Mouse (Mus musculus): Measurements from ENCODE around the gene Uckl1. TPM values are rescaled to one million over a fixed set of nuclear protein-coding genes. Genes with fewer than 3 reads are reported as not detected.

Uckl1 gene
- polyA plus RNA-seq, 1 experiment from 2014 or later: 49.4 TPM

DNA sequence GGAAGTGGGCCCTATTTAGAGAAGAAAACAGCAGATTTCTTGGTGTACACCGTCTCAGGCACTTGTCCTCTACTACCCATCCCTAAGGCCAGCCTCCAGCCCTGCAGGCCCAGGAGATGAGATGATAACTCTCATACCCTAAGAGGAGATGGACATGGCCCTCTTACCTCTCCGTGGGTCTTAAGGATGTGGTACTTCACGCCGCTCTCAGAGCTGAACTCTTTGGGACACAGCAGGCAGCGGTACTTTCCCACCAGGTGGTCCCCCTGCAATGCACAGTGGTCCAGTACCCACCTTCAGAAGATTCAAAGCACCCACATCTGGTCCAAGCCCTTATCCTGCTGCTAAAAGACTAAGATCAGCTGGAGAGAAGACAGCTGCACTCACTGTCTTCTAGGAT lies 814 bp upstream of the Uckl1 start:
- peaks cover 3% of the 10 kb centered on the region for H3K4me1 ChIP-seq (ENCODE audit: control insufficient read depth, insufficient read depth, low read length)
- ATAC-seq (ENCODE audit: low FRiP score, low TSS enrichment): no peak
- no peaks in the 10 kb centered on the region for H3K27me3 ChIP-seq (ENCODE audit: control insufficient read depth, insufficient read depth, low read length)
- no peaks in the 10 kb centered on the region for H3K9me3 ChIP-seq (ENCODE audit: control insufficient read depth, low read length)
- H3K36me3 ChIP-seq (ENCODE audit: control insufficient read depth, insufficient read depth, low read length): peaks cover 66% of the 10 kb centered on the region
- H3K4me2 ChIP-seq (replicated peaks; ENCODE audit: low read depth, low read length): no peak overlapping the region
- no peak overlapping the region for H3K9ac ChIP-seq (ENCODE audit: low read depth, low read length)
- H3K4me3 ChIP-seq (ENCODE audit: low read length): no peak overlapping the region
- WGBS: 87% methylated on average over 5 of the region's 5 CpGs
- no peak overlapping the region for H3K27ac ChIP-seq (ENCODE audit: low read depth, low read length)

DNA sequence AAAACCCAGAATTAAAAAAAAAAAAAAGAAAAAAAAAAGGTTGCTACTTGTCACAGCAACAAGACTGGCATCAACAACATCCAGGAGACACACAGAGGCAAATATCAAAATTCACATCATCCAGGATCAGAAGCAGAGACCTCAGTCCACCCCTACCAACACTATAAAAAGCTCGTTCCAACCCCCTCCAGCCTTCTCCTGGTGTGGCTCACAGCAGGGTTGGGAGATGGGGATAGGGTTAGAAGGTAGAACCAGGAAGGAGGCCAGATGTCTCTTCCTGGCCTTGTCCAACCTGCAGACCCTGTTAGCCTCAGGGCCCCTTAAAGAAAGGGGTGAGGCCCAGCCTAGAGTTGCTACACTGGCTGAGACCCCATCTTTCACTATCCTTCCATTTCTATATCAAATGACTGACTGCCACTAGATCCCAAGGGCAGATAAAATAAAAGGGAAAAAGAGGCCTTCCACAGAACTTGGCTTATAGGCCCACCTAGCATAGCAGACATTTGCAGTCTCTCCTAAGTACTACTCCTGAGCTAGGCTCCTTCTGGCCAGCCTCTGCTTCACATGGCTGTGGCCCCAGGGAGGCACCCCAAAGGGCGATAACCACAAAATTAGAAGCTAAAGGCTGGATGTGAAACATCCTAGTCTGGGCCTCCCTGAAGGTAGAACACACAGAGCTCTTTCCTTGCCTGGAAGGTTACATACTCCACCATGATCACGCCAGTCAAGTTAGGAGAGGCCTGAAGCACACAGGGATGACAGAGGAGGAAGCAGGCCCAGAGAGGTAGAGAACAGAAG lies 1.0 kb downstream of the Uckl1 start:
- H3K4me2 ChIP-seq (replicated peaks; ENCODE audit: low read depth, low read length): no peak overlapping the region
- H3K9ac ChIP-seq (ENCODE audit: low read depth, low read length): no peak overlapping the region
- no peak for ATAC-seq (ENCODE audit: low FRiP score, low TSS enrichment)
- no peaks in the 10 kb centered on the region for H3K27me3 ChIP-seq (ENCODE audit: control insufficient read depth, insufficient read depth, low read length)
- H3K27ac ChIP-seq (ENCODE audit: low read depth, low read length): no peak overlapping the region
- no peaks in the 10 kb centered on the region for H3K9me3 ChIP-seq (ENCODE audit: control insufficient read depth, low read length)
- H3K4me1 ChIP-seq (ENCODE audit: control insufficient read depth, insufficient read depth, low read length): peaks cover 21% of the 10 kb centered on the region
- peaks cover 48% of the 10 kb centered on the region for H3K36me3 ChIP-seq (ENCODE audit: control insufficient read depth, insufficient read depth, low read length)
- H3K4me3 ChIP-seq (ENCODE audit: low read length): no peak overlapping the region
- WGBS: 89% methylated on average over 3 of the region's 3 CpGs

GRCm38 (mm10) chr2:181582939-181583338 lies 1.8 kb downstream of the Uckl1 start:
- H3K4me3 ChIP-seq (ENCODE audit: low read length): no peak overlapping the region
- WGBS: 93% methylated on average over 1 of the region's 1 CpGs
- peaks cover 28% of the 10 kb centered on the region for H3K4me1 ChIP-seq (ENCODE audit: control insufficient read depth, insufficient read depth, low read length)
- H3K27ac ChIP-seq (ENCODE audit: low read depth, low read length): no peak overlapping the region
- H3K9me3 ChIP-seq (ENCODE audit: control insufficient read depth, low read length): no peaks in the 10 kb centered on the region
- H3K9ac ChIP-seq (ENCODE audit: low read depth, low read length): no peak overlapping the region
- no peaks in the 10 kb centered on the region for H3K27me3 ChIP-seq (ENCODE audit: control insufficient read depth, insufficient read depth, low read length)
- H3K36me3 ChIP-seq (ENCODE audit: control insufficient read depth, insufficient read depth, low read length): peaks cover 41% of the 10 kb centered on the region
- no peak for ATAC-seq (ENCODE audit: low FRiP score, low TSS enrichment)
- no peak overlapping the region for H3K4me2 ChIP-seq (replicated peaks; ENCODE audit: low read depth, low read length)

DNA sequence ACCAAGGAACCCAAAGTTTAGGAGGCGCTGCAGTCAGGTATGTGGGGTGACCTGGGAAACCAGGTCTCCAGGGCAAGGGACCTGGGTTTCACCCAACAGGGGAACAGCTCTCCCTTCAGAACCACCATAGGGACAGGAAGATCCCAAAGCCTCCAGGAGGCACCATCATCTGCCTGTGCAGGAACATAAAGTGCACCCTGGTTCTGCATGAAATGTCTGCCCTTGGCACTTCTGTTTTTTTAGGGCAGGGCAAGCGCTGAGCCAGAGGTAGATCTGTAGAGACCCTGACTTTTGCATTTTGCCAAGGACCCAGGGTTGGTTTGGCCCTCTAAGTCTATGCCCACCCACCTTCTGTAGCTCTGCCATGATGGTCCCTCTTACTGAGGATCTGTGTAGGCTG lies 2.3 kb downstream of the Uckl1 start:
- H3K27ac ChIP-seq (ENCODE audit: low read depth, low read length): no peak overlapping the region

GRCm38 (mm10) chr2:181581402-181582120 lies 3.1 kb downstream of the Uckl1 start:
- Histone ChIP-seq H3K27ac (ENCODE audit: low read depth, low read length) (peak overlapping the region; percentile 88), H3K4me2 (replicated peaks; ENCODE audit: low read depth, low read length) (peak overlapping the region; percentile 82), H3K27me3 (ENCODE audit: control insufficient read depth, insufficient read depth, low read length) (no peaks in the 10 kb centered on the region), H3K9ac (ENCODE audit: low read depth, low read length) (peak overlapping the region; percentile 80), H3K4me1 (ENCODE audit: control insufficient read depth, insufficient read depth, low read length) (peaks cover 28% of the 10 kb centered on the region), H3K4me3 (ENCODE audit: low read length) (peak overlapping the region; percentile 57), H3K9me3 (ENCODE audit: control insufficient read depth, low read length) (no peaks in the 10 kb centered on the region), H3K36me3 (ENCODE audit: control insufficient read depth, insufficient read depth, low read length) (peaks cover 28% of the 10 kb centered on the region)
- ATAC-seq (ENCODE audit: low FRiP score, low TSS enrichment): peak; percentile 71
- WGBS: under 1% methylated on average over 49 of the region's 49 CpGs

More for the DNA sequence above, 2.3 kb downstream of the Uckl1 start:
- H3K27me3 ChIP-seq (ENCODE audit: control insufficient read depth, insufficient read depth, low read length): no peaks in the 10 kb centered on the region
- H3K4me1 ChIP-seq (ENCODE audit: control insufficient read depth, insufficient read depth, low read length): peaks cover 28% of the 10 kb centered on the region
- H3K9me3 ChIP-seq (ENCODE audit: control insufficient read depth, low read length): no peaks in the 10 kb centered on the region
- H3K4me2 ChIP-seq (replicated peaks; ENCODE audit: low read depth, low read length): peak overlapping the region; percentile 82; the same call in 1 of the 2 replicates
- 88% methylated on average over 2 of the region's 2 CpGs for WGBS
- peaks cover 36% of the 10 kb centered on the region for H3K36me3 ChIP-seq (ENCODE audit: control insufficient read depth, insufficient read depth, low read length)
- peak overlapping the region; percentile 57; the same call in 1 of the 2 replicates for H3K4me3 ChIP-seq (ENCODE audit: low read length)
- no peak for ATAC-seq (ENCODE audit: low FRiP score, low TSS enrichment)
- no peak overlapping the region for H3K9ac ChIP-seq (ENCODE audit: low read depth, low read length)

- peak overlapping the region; percentile 82 for H3K4me2 ChIP-seq (replicated peaks; ENCODE audit: low read depth, low read length)
- no peaks in the 10 kb centered on the region for H3K27me3 ChIP-seq (ENCODE audit: control insufficient read depth, insufficient read depth, low read length)
- ATAC-seq (ENCODE audit: low FRiP score, low TSS enrichment): peak; percentile 75
- no peaks in the 10 kb centered on the region for H3K9me3 ChIP-seq (ENCODE audit: control insufficient read depth, low read length)
- peaks cover 22% of the 10 kb centered on the region for H3K36me3 ChIP-seq (ENCODE audit: control insufficient read depth, insufficient read depth, low read length)
- H3K9ac ChIP-seq (ENCODE audit: low read depth, low read length): peak overlapping the region; percentile 80
- peak overlapping the region; percentile 57 for H3K4me3 ChIP-seq (ENCODE audit: low read length)
- under 1% methylated on average over 11 of the region's 11 CpGs for WGBS
- H3K4me1 ChIP-seq (ENCODE audit: control insufficient read depth, insufficient read depth, low read length): peaks cover 28% of the 10 kb centered on the region
- peak overlapping the region; percentile 88 for H3K27ac ChIP-seq (ENCODE audit: low read depth, low read length)
These were observed 3.7 kb downstream of the Uckl1 start for GRCm38 (mm10) chr2:181581016-181581401.

DNA sequence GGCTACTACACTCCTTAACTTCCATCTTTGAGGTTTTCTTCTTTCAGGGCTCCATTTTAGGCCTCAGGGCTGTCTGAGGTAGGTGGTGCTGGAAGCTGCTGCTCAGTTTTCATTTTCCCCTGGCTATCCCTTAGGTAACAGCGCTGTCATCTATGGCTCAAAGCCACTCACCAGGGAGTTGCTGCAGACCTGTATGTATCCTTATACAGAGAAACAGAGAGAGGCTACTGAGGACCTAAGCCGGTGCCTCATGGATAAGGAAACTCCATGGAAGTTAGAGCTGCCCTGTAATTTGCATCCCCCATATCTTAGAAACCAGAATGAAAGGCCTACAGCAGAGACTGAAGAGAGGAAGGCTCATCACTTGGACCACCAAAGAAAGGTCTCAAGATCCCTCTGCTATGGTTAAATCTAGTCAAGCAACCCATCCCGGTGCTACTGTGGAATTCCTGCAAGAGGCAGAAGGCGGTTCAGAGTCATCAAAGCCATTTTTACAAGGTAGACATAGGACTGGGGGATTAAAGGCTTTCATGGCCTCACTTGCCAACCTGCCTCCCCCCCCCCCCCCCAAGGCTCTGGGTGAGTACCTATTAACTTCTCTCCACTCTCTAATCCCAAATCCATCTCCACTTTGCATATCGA lies 4.4 kb downstream of the Uckl1 start:
- Histone ChIP-seq H3K27me3 (ENCODE audit: control insufficient read depth, insufficient read depth, low read length) (no peaks in the 10 kb centered on the region), H3K9me3 (ENCODE audit: control insufficient read depth, low read length) (no peaks in the 10 kb centered on the region), H3K4me1 (ENCODE audit: control insufficient read depth, insufficient read depth, low read length) (peaks cover 28% of the 10 kb centered on the region), H3K27ac (ENCODE audit: low read depth, low read length) (peak overlapping the region; percentile 88), H3K36me3 (ENCODE audit: control insufficient read depth, insufficient read depth, low read length) (peaks cover 15% of the 10 kb centered on the region), H3K4me3 (ENCODE audit: low read length) (peak overlapping the region; percentile 57), H3K4me2 (replicated peaks; ENCODE audit: low read depth, low read length) (peak overlapping the region; percentile 82), H3K9ac (ENCODE audit: low read depth, low read length) (peak overlapping the region; percentile 80; the same call in 1 of the 2 replicates)
- no peak for ATAC-seq (ENCODE audit: low FRiP score, low TSS enrichment)
- 72% methylated on average over 5 of the region's 5 CpGs for WGBS

DNA sequence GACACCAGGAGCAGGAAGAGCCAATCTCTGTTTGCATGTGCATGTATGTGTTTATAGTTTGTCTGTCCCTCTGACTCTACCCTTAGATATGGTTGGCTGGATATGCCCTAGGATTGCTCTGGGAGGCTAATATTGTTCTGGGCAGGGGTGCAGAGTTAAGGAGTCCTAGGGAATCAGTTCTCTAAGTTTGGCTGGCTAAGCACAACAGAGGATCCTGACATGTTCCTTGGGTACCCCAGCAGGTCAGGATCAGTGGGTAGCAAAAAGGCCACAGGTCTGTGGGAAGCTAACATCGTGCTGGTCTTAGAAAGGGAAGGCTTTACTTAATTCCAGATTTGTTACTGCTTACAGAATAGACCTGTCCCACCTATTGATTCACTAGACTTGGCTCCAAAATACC lies 5.0 kb downstream of the Uckl1 start:
- Histone ChIP-seq H3K4me3 (ENCODE audit: low read length) (no peak overlapping the region), H3K4me1 (ENCODE audit: control insufficient read depth, insufficient read depth, low read length) (peaks cover 28% of the 10 kb centered on the region), H3K27me3 (ENCODE audit: control insufficient read depth, insufficient read depth, low read length) (no peaks in the 10 kb centered on the region), H3K4me2 (replicated peaks; ENCODE audit: low read depth, low read length) (peak overlapping the region; percentile 8; the same call in 1 of the 2 replicates), H3K36me3 (ENCODE audit: control insufficient read depth, insufficient read depth, low read length) (peaks cover 11% of the 10 kb centered on the region), H3K9me3 (ENCODE audit: control insufficient read depth, low read length) (no peaks in the 10 kb centered on the region), H3K9ac (ENCODE audit: low read depth, low read length) (no peak overlapping the region), H3K27ac (ENCODE audit: low read depth, low read length) (peak overlapping the region; percentile 88; the same call in 1 of the 2 replicates)
- no peak for ATAC-seq (ENCODE audit: low FRiP score, low TSS enrichment)
- 78% methylated on average over 1 of the region's 1 CpGs for WGBS

All from kidney, embryonic 14.5 days (tissue).